Mouse (Mus musculus) lung, postnatal 0 days (tissue): Measurements from ENCODE around the gene Pgbd5.

Experiments
- CTCF ChIP-seq: IDR thresholded peaks from 2 replicates; pipeline ENCODE4 v1.5.1; 2016; ENCODE audit warnings: antibody characterized with exemption, mild to moderate bottlenecking
- EP300 ChIP-seq: IDR thresholded peaks from 2 replicates; pipeline ENCODE4 v1.6.1; 2016; ENCODE audit warnings: antibody characterized with exemption, mild to moderate bottlenecking, control low read depth

GRCm38 (mm10) chr8:124330433-124330832 is 109.0 kb downstream of the Pgbd5 start:
- TF ChIP-seq CTCF (no peak), EP300 (no peak)
